Mouse (Mus musculus): ENCODE measurements around the gene R3hdm1.

R3hdm1 gene

GRCm38 (mm10) chr1:128102641-128103461 lies at the start of gene R3hdm1, which contains the start of gene Zranb3:
Gene R3hdm1 (plus strand): TSS chr1:128103301.
Gene Zranb3 (minus strand): TSS chr1:128103047.
- peak; percentile 100 for DNase-seq (ENCODE audit: low read depth)

- DNase-seq (ENCODE audit: low read depth): peak; percentile 41
Measured at GRCm38 (mm10) chr1:128057269-128057668, 45.8 kb upstream of the R3hdm1 start.

GRCm38 (mm10) chr1:128058625-128059024 lies 44.5 kb upstream of the R3hdm1 start:
- DNase-seq (ENCODE audit: low read depth): peak; percentile 5

- DNase-seq (ENCODE audit: low read depth): no peak
Measured at GRCm38 (mm10) chr1:128060655-128061344, 42.3 kb upstream of the R3hdm1 start.

- DNase-seq (ENCODE audit: low read depth): no peak
Measured at GRCm38 (mm10) chr1:128061401-128061800, 41.7 kb upstream of the R3hdm1 start.

GRCm38 (mm10) chr1:128062167-128062566 lies 40.9 kb upstream of the R3hdm1 start:
- DNase-seq (ENCODE audit: low read depth): no peak

GRCm38 (mm10) chr1:128064716-128065115 lies 38.4 kb upstream of the R3hdm1 start:
- no peak for DNase-seq (ENCODE audit: low read depth)

GRCm38 (mm10) chr1:128068945-128069397 lies 34.1 kb upstream of the R3hdm1 start:
- DNase-seq (ENCODE audit: low read depth): no peak

GRCm38 (mm10) chr1:128070003-128070402 lies 33.1 kb upstream of the R3hdm1 start:
- DNase-seq (ENCODE audit: low read depth): no peak

- DNase-seq (ENCODE audit: low read depth): no peak
Measured at GRCm38 (mm10) chr1:128073051-128073450, 30.1 kb upstream of the R3hdm1 start.

GRCm38 (mm10) chr1:128076791-128077479 lies 26.2 kb upstream of the R3hdm1 start:
- DNase-seq (ENCODE audit: low read depth): peak; percentile 65

GRCm38 (mm10) chr1:128077788-128078187 lies 25.3 kb upstream of the R3hdm1 start:
- no peak for DNase-seq (ENCODE audit: low read depth)

GRCm38 (mm10) chr1:128078646-128079045 lies 24.5 kb upstream of the R3hdm1 start:
- DNase-seq (ENCODE audit: low read depth): no peak

GRCm38 (mm10) chr1:128080936-128081696 lies 22.0 kb upstream of the R3hdm1 start:
- no peak for DNase-seq (ENCODE audit: low read depth)

GRCm38 (mm10) chr1:128081873-128082272 lies 21.2 kb upstream of the R3hdm1 start:
- DNase-seq (ENCODE audit: low read depth): no peak

- no peak for DNase-seq (ENCODE audit: low read depth)
Measured at GRCm38 (mm10) chr1:128082800-128083199, 20.3 kb upstream of the R3hdm1 start.

- DNase-seq (ENCODE audit: low read depth): no peak
Measured at GRCm38 (mm10) chr1:128094686-128095085, 8.4 kb upstream of the R3hdm1 start.

GRCm38 (mm10) chr1:128098309-128098708 lies 4.8 kb upstream of the R3hdm1 start:
- no peak for DNase-seq (ENCODE audit: low read depth)

- DNase-seq (ENCODE audit: low read depth): no peak
Measured at GRCm38 (mm10) chr1:128102251-128102640, 855 bp upstream of the R3hdm1 start.

- DNase-seq (ENCODE audit: low read depth): no peak
Measured at GRCm38 (mm10) chr1:128103520-128104088, 503 bp downstream of the R3hdm1 start.

- DNase-seq (ENCODE audit: low read depth): no peak
Measured at GRCm38 (mm10) chr1:128120913-128121627, 18.0 kb downstream of the R3hdm1 start.
